Mouse (Mus musculus): ENCODE measurements around the gene St7l.

DNA sequence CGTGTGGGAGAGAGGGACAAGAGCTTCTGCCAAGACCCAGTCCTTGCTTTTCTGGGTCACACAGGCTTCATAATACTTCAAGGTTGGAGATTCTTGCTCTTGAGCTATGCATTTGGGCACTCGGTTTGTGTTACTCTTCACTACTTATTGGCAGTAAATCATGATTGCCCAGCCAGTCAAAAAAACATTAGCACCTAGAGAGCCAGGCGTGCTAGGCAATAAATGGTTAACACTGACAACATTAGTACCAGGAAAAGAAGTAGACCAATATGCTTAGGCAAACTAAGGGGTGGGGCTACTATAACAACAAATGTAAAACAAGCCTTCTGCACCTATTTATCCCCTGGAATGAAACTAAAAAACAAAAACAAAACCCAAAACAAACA lies 45.1 kb upstream of the St7l start:
- TF ChIP-seq CTCF (IDR thresholded peaks at IDR 0.05; ENCODE audit: insufficient read depth, low read depth, low read length) (no peak), POLR2A (IDR thresholded peaks at IDR 0.05; ENCODE audit: insufficient read depth, low read depth, low read length) (no peak)
